In genomic region chr9:35200529-35201060, GRCm38 (mm10) we compare ENCODE assay signal across 8 mouse cellular contexts. TPM values are rescaled to one million over a fixed set of nuclear protein-coding genes. Genes with fewer than 3 reads are reported as not detected.
DNase-seq lines count a peak whose midpoint lies in the region; ATAC-seq lines count a peak whose summit lies in the region.

No protein-coding gene starts in this region.

- DNase-seq in heart, adult 11 months: no peak
- DNase-seq in c-Kit-negative CD71-positive TER-119-positive erythroid progenitor cells, embryonic 14.5 days (ENCODE audit: low read depth, low spot score): peak; percentile 42
- no peak for DNase-seq in adrenal gland, postnatal 14 days
- no peak for DNase-seq in gastrocnemius, postnatal 25 days
- DNase-seq in urinary bladder, postnatal 25 days (ENCODE audit: low spot score): no peak

- H3K27ac ChIP-seq in heart, embryonic 16.5 days (ENCODE audit: low read length): no peak overlapping the region
- H3K27ac ChIP-seq in hindbrain, embryonic 15.5 days (replicated peaks): no peak overlapping the region
- peak overlapping the region; percentile 35 for H3K27ac ChIP-seq in midbrain, embryonic 13.5 days

- no peaks in the 10 kb centered on the region for H3K9me3 ChIP-seq in heart, embryonic 16.5 days (replicated peaks; ENCODE audit: control insufficient read depth, low read length)
- H3K9me3 ChIP-seq in hindbrain, embryonic 15.5 days: no peaks in the 10 kb centered on the region
- H3K9me3 ChIP-seq in midbrain, embryonic 13.5 days: no peaks in the 10 kb centered on the region

- H3K4me2 ChIP-seq in heart, embryonic 16.5 days (ENCODE audit: low read depth, low read length): peak overlapping the region; percentile 76
- H3K4me2 ChIP-seq in hindbrain, embryonic 15.5 days: peak overlapping the region; percentile 73
- peak overlapping the region; percentile 67 for H3K4me2 ChIP-seq in midbrain, embryonic 13.5 days (replicated peaks)

- peak overlapping the region; percentile 54 for H3K4me3 ChIP-seq in heart, embryonic 16.5 days (ENCODE audit: low read length)
- peak overlapping the region; percentile 47 for H3K4me3 ChIP-seq in hindbrain, embryonic 15.5 days
- peak overlapping the region; percentile 53 for H3K4me3 ChIP-seq in midbrain, embryonic 13.5 days (replicated peaks)

- no peak overlapping the region; the same call in none of the 2 replicates for H3K9ac ChIP-seq in heart, embryonic 16.5 days (ENCODE audit: low read length)
- H3K9ac ChIP-seq in hindbrain, embryonic 15.5 days: no peak overlapping the region
- peak overlapping the region; percentile 73 for H3K9ac ChIP-seq in midbrain, embryonic 13.5 days (replicated peaks)

- WGBS in heart, embryonic 16.5 days: 49% methylated on average over 9 of the region's 9 CpGs
- 56% methylated on average over 9 of the region's 9 CpGs for WGBS in hindbrain, embryonic 15.5 days
- WGBS in midbrain, embryonic 13.5 days: 58% methylated on average over 9 of the region's 9 CpGs

- no peak for ATAC-seq in heart, embryonic 16.5 days (replicated peaks; ENCODE audit: extremely low read depth, insufficient read depth, low FRiP score)
- ATAC-seq in hindbrain, embryonic 15.5 days (ENCODE audit: low FRiP score, low read depth): no peak
- 0 out of 2 replicates have a peak, but pooled peaks have one; percentile 5 for ATAC-seq in midbrain, embryonic 13.5 days

- H3K4me1 ChIP-seq in heart, embryonic 16.5 days (ENCODE audit: control insufficient read depth, insufficient read depth, low read length): peaks cover 11% of the 10 kb centered on the region
- peaks cover 17% of the 10 kb centered on the region for H3K4me1 ChIP-seq in hindbrain, embryonic 15.5 days (replicated peaks)
- H3K4me1 ChIP-seq in midbrain, embryonic 13.5 days (replicated peaks): peaks cover 18% of the 10 kb centered on the region

- no peaks in the 10 kb centered on the region for H3K27me3 ChIP-seq in heart, embryonic 16.5 days (ENCODE audit: control insufficient read depth, insufficient read depth, low read length)
- no peaks in the 10 kb centered on the region for H3K27me3 ChIP-seq in hindbrain, embryonic 15.5 days
- H3K27me3 ChIP-seq in midbrain, embryonic 13.5 days: no peaks in the 10 kb centered on the region

- peaks cover 15% of the 10 kb centered on the region for H3K36me3 ChIP-seq in heart, embryonic 16.5 days (ENCODE audit: control insufficient read depth, insufficient read depth)
- H3K36me3 ChIP-seq in hindbrain, embryonic 15.5 days: peaks cover 13% of the 10 kb centered on the region
- H3K36me3 ChIP-seq in midbrain, embryonic 13.5 days: peaks cover 14% of the 10 kb centered on the region

RNA-seq across cellular contexts. Expression of gene Tirap, which starts 0.5 kb away (rescaled TPM):
- 8.4 and 9.0 TPM in 2 replicates for polyA plus RNA-seq in heart, embryonic 16.5 days (2015; fragmentation: Nextera tagmentation; extraction: Ambion mirVana)
- 5.9 and 6.1 TPM in 2 replicates for polyA plus RNA-seq in hindbrain, embryonic 15.5 days (2015; fragmentation: Nextera tagmentation; extraction: Ambion mirVana)
- 6.7 and 6.9 TPM in 2 replicates for polyA plus RNA-seq in midbrain, embryonic 13.5 days (2015; fragmentation: Nextera tagmentation; extraction: Ambion mirVana)
- 5.9 and 7.3 TPM in 2 replicates for total RNA-seq in adrenal gland, postnatal 14 days (2021)
- 10 to 100 TPM; 14.7 to 20.4 TPM for total RNA-seq in gastrocnemius, postnatal 25 days (2021)

RNA-seq across cellular contexts. Expression of gene Srpr, which starts 0.6 kb away (rescaled TPM):
- 87.9 and 90.7 TPM in 2 replicates for polyA plus RNA-seq in heart, embryonic 16.5 days (2015; fragmentation: Nextera tagmentation; extraction: Ambion mirVana)
- polyA plus RNA-seq in hindbrain, embryonic 15.5 days (2015; fragmentation: Nextera tagmentation; extraction: Ambion mirVana): 62.3 and 69.1 TPM in 2 replicates
- 69.9 and 79.9 TPM in 2 replicates for polyA plus RNA-seq in midbrain, embryonic 13.5 days (2015; fragmentation: Nextera tagmentation; extraction: Ambion mirVana)
- total RNA-seq in adrenal gland, postnatal 14 days (2021): 118 and 121 TPM in 2 replicates
- 100 to 1,000 TPM; 156 to 190 TPM for total RNA-seq in gastrocnemius, postnatal 25 days (2021)

RNA-seq across cellular contexts. Expression of gene Foxred1, which starts 10.3 kb away (rescaled TPM):
- 77.2 and 82.5 TPM in 2 replicates for polyA plus RNA-seq in heart, embryonic 16.5 days (2015; fragmentation: Nextera tagmentation; extraction: Ambion mirVana)
- polyA plus RNA-seq in hindbrain, embryonic 15.5 days (2015; fragmentation: Nextera tagmentation; extraction: Ambion mirVana): 48.1 and 54.4 TPM in 2 replicates
- 48.4 and 49.2 TPM in 2 replicates for polyA plus RNA-seq in midbrain, embryonic 13.5 days (2015; fragmentation: Nextera tagmentation; extraction: Ambion mirVana)
- total RNA-seq in adrenal gland, postnatal 14 days (2021): 78.2 and 82.8 TPM in 2 replicates
- 10 to 100 TPM; 21.5 to 22.1 TPM for total RNA-seq in gastrocnemius, postnatal 25 days (2021)

RNA-seq across cellular contexts. Expression of gene Dcps, which starts 24.7 kb away (rescaled TPM):
- polyA plus RNA-seq in heart, embryonic 16.5 days (2015; fragmentation: Nextera tagmentation; extraction: Ambion mirVana): 60.2 and 62.5 TPM in 2 replicates
- 70.9 and 71.9 TPM in 2 replicates for polyA plus RNA-seq in hindbrain, embryonic 15.5 days (2015; fragmentation: Nextera tagmentation; extraction: Ambion mirVana)
- polyA plus RNA-seq in midbrain, embryonic 13.5 days (2015; fragmentation: Nextera tagmentation; extraction: Ambion mirVana): 86.4 and 88.0 TPM in 2 replicates
- total RNA-seq in adrenal gland, postnatal 14 days (2021): 23.2 and 25.2 TPM in 2 replicates
- 1 to 10 TPM; 5.9 to 6.7 TPM for total RNA-seq in gastrocnemius, postnatal 25 days (2021)
